Mouse (Mus musculus) spleen, adult 2 months (tissue): Measurements from ENCODE around the gene Gm20388.
"Not testable (repeated sequence)": the region's sequence is repeated elsewhere in the genome, so short reads cannot be mapped to it uniquely, and the experiment has no call there.

Experiments used
- CTCF ChIP-seq: fragments of 200-500 bp; IDR thresholded peaks from 2 replicates; pipeline ENCODE4 v1.5.1; 2011; ENCODE audit warnings: mild to moderate bottlenecking, inconsistent platforms; ENCODE audit not compliant: insufficient read depth, insufficient read length, insufficient replicate concordance; ENCODE audit errors: extremely low read depth
- POLR2A ChIP-seq: fragments of 200-500 bp; IDR thresholded peaks from 2 replicates; pipeline ENCODE4 v1.6.1; 2011; ENCODE audit warnings: low read depth, low read length, inconsistent platforms

- TF ChIP-seq POLR2A, CTCF: not testable (repeated sequence)
Observed at GRCm38 (mm10) chr8:121597492-121597891, 1686.9 kb downstream of the Gm20388 start.
